ENCODE assay signal across 7 mouse cellular contexts in the genomic region with DNA sequence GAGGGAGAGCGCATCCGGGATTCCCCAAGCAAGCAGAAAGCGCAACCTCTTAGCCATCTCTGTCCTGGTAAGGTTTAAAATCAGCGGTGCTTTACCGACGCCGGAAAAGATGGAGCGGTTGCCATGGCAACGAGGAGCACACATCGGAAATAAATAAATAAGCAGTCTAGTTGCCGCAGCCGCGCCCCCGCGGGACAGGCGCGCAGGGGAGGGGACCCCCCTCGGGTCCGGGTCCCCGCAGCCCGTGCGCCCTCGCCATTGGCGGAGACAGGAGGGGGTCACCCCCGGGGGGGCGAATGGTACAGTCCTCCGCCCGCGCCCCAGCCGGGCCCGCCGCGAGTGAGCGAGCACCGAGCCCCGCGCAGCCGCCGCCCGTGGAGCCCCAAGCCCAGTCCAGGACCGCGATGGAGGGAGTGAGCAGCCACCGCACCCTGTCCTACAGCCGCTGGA.
A peak's percentile ranks its signal among the peaks of the same experiment; 100 is the strongest.
DNase-seq lines count a peak whose midpoint lies in the region.

A gene (plus strand): TSS at position 27 of the 450 bp plus-strand sequence.

- DNase-seq in adrenal gland, adult (ENCODE audit: inconsistent age in 2 of 2, low spot score in 1 of 2) = peak; percentile 45 to 76
- peak; percentile 77 for DNase-seq in cerebellum, adult 9-10 months
- DNase-seq in frontal cortex, postnatal 10 days (ENCODE audit: low spot score in 2 of 2) = peak; percentile 83 to 86
- peak; percentile 95 for DNase-seq in induced T-regulatory cell, adult 2 months (ENCODE audit: low read depth)
- DNase-seq in left cerebral cortex, adult 9 months (ENCODE audit: low spot score in 2 of 2) = peak; percentile 70 to 83
- peak; percentile 84 for DNase-seq in mesoderm, embryonic 11.5 days (ENCODE audit: low read depth, low spot score)
- DNase-seq in right cerebral cortex, postnatal 25 days = peak; percentile 84

Comparison
In these comparisons a context has a peak if more than half of its experiments do, and no peak if none do; other contexts are left out.
1. Peak in every context shown above with its lines: DNase-seq.